Mouse (Mus musculus): ENCODE measurements around the gene Prkce. TPM values are rescaled to one million over a fixed set of nuclear protein-coding genes. Genes with fewer than 3 reads are reported as not detected.

Gene Prkce
- polyA plus RNA-seq, 1 experiment from 2014 or later: 6.2 TPM

GRCm38 (mm10) chr17:86279751-86280150 lies 112.2 kb downstream of the Prkce start:
- WGBS: 58% methylated on average over 10 of the region's 10 CpGs
- H3K4me1 ChIP-seq: peaks cover 63% of the 10 kb centered on the region
- ATAC-seq (ENCODE audit: extremely low read depth, insufficient number of reproducible peaks, low FRiP score, low TSS enrichment): no peak

GRCm38 (mm10) chr17:86283741-86284140 lies 116.2 kb downstream of the Prkce start:
- H3K4me1 ChIP-seq: peaks cover 74% of the 10 kb centered on the region
- no peak overlapping the region for H3K4me2 ChIP-seq
- no peaks in the 10 kb centered on the region for H3K36me3 ChIP-seq
- 0 out of 2 replicates have a peak overlapping the region, but pooled peaks have one; percentile 24 for H3K27ac ChIP-seq (replicated peaks)
- no peak overlapping the region for H3K9ac ChIP-seq
- ATAC-seq (ENCODE audit: extremely low read depth, insufficient number of reproducible peaks, low FRiP score, low TSS enrichment): no peak
- no peaks in the 10 kb centered on the region for H3K9me3 ChIP-seq
- 31% methylated on average over 5 of the region's 5 CpGs for WGBS
- no peaks in the 10 kb centered on the region for H3K27me3 ChIP-seq (replicated peaks)
- H3K4me3 ChIP-seq: no peak overlapping the region

More at GRCm38 (mm10) chr17:86279751-86280150, 112.2 kb downstream of the Prkce start:
- Histone ChIP-seq H3K27me3 (replicated peaks) (no peaks in the 10 kb centered on the region), H3K36me3 (no peaks in the 10 kb centered on the region), H3K9ac (no peak overlapping the region), H3K9me3 (no peaks in the 10 kb centered on the region), H3K27ac (replicated peaks) (no peak overlapping the region), H3K4me2 (no peak overlapping the region), H3K4me3 (no peak overlapping the region)

- Histone ChIP-seq H3K9me3 (no peaks in the 10 kb centered on the region), H3K36me3 (no peaks in the 10 kb centered on the region), H3K27ac (replicated peaks) (no peak overlapping the region), H3K9ac (no peak overlapping the region), H3K27me3 (replicated peaks) (no peaks in the 10 kb centered on the region), H3K4me1 (peaks cover 61% of the 10 kb centered on the region), H3K4me2 (no peak overlapping the region), H3K4me3 (no peak overlapping the region)
- no peak for ATAC-seq (ENCODE audit: extremely low read depth, insufficient number of reproducible peaks, low FRiP score, low TSS enrichment)
- 72% methylated on average over 5 of the region's 5 CpGs for WGBS
These were observed 117.5 kb downstream of the Prkce start for GRCm38 (mm10) chr17:86285058-86285457.

GRCm38 (mm10) chr17:86286747-86287271 lies 119.2 kb downstream of the Prkce start:
- Histone ChIP-seq H3K4me1 (peaks cover 54% of the 10 kb centered on the region), H3K9me3 (no peaks in the 10 kb centered on the region), H3K9ac (no peak overlapping the region), H3K36me3 (no peaks in the 10 kb centered on the region), H3K27me3 (replicated peaks) (no peaks in the 10 kb centered on the region), H3K4me3 (no peak overlapping the region), H3K4me2 (no peak overlapping the region), H3K27ac (replicated peaks) (no peak overlapping the region)
- no peak for ATAC-seq (ENCODE audit: extremely low read depth, insufficient number of reproducible peaks, low FRiP score, low TSS enrichment)
- 60% methylated on average over 7 of the region's 7 CpGs for whole genome bisulfite sequencing

GRCm38 (mm10) chr17:86292711-86293110 lies 125.1 kb downstream of the Prkce start:
- no peak overlapping the region for H3K9ac ChIP-seq
- H3K4me1 ChIP-seq: peaks cover 34% of the 10 kb centered on the region
- H3K4me2 ChIP-seq: peak overlapping the region; percentile 54
- ATAC-seq (ENCODE audit: extremely low read depth, insufficient number of reproducible peaks, low FRiP score, low TSS enrichment): no peak
- 0 out of 2 replicates have a peak overlapping the region, but pooled peaks have one; percentile 7 for H3K27ac ChIP-seq (replicated peaks)
- no peaks in the 10 kb centered on the region for H3K9me3 ChIP-seq
- H3K4me3 ChIP-seq: no peak overlapping the region
- no peaks in the 10 kb centered on the region for H3K27me3 ChIP-seq (replicated peaks)
- 78% methylated on average over 6 of the region's 6 CpGs for WGBS
- H3K36me3 ChIP-seq: no peaks in the 10 kb centered on the region

- Histone ChIP-seq H3K27ac (replicated peaks) (0 out of 2 replicates have a peak overlapping the region, but pooled peaks have one; percentile 7), H3K27me3 (replicated peaks) (no peaks in the 10 kb centered on the region), H3K36me3 (no peaks in the 10 kb centered on the region), H3K9ac (no peak overlapping the region), H3K4me2 (peak overlapping the region; percentile 54), H3K4me3 (peak overlapping the region; percentile 29), H3K4me1 (peaks cover 34% of the 10 kb centered on the region), H3K9me3 (no peaks in the 10 kb centered on the region)
- 30% methylated on average over 10 of the region's 10 CpGs for WGBS
- ATAC-seq (ENCODE audit: extremely low read depth, insufficient number of reproducible peaks, low FRiP score, low TSS enrichment): no peak
These were observed 125.7 kb downstream of the Prkce start for GRCm38 (mm10) chr17:86293247-86293744.

GRCm38 (mm10) chr17:86299576-86299975 lies 132.0 kb downstream of the Prkce start:
- no peaks in the 10 kb centered on the region for H3K27me3 ChIP-seq (replicated peaks)
- no peak for ATAC-seq (ENCODE audit: extremely low read depth, insufficient number of reproducible peaks, low FRiP score, low TSS enrichment)
- 69% methylated on average over 3 of the region's 3 CpGs for WGBS
- H3K9ac ChIP-seq: no peak overlapping the region
- no peak overlapping the region for H3K27ac ChIP-seq (replicated peaks)
- no peak overlapping the region for H3K4me2 ChIP-seq
- H3K4me3 ChIP-seq: no peak overlapping the region
- no peaks in the 10 kb centered on the region for H3K9me3 ChIP-seq
- H3K36me3 ChIP-seq: no peaks in the 10 kb centered on the region
- H3K4me1 ChIP-seq: peaks cover 50% of the 10 kb centered on the region

GRCm38 (mm10) chr17:86300774-86301595 lies 133.4 kb downstream of the Prkce start:
- Histone ChIP-seq H3K4me1 (peaks cover 63% of the 10 kb centered on the region), H3K36me3 (no peaks in the 10 kb centered on the region), H3K4me2 (peak overlapping the region; percentile 54), H3K9ac (peak overlapping the region; percentile 54), H3K4me3 (peak overlapping the region; percentile 13), H3K27me3 (replicated peaks) (no peaks in the 10 kb centered on the region), H3K27ac (replicated peaks) (peak overlapping the region; percentile 95), H3K9me3 (no peaks in the 10 kb centered on the region)
- WGBS: 40% methylated on average over 22 of the region's 22 CpGs
- ATAC-seq (ENCODE audit: extremely low read depth, insufficient number of reproducible peaks, low FRiP score, low TSS enrichment): no peak

- no peak; the same call in 1 of the 2 replicates for ATAC-seq (ENCODE audit: extremely low read depth, insufficient number of reproducible peaks, low FRiP score, low TSS enrichment)
- H3K9me3 ChIP-seq: no peaks in the 10 kb centered on the region
- H3K4me1 ChIP-seq: peaks cover 74% of the 10 kb centered on the region
- 54% methylated on average over 11 of the region's 11 CpGs for WGBS
- H3K36me3 ChIP-seq: no peaks in the 10 kb centered on the region
- no peaks in the 10 kb centered on the region for H3K27me3 ChIP-seq (replicated peaks)
- peak overlapping the region; percentile 63 for H3K9ac ChIP-seq
- peak overlapping the region; percentile 43 for H3K4me2 ChIP-seq
- no peak overlapping the region for H3K4me3 ChIP-seq
- H3K27ac ChIP-seq (replicated peaks): peak overlapping the region; percentile 95
These were observed 134.7 kb downstream of the Prkce start for GRCm38 (mm10) chr17:86302266-86302665.

- Histone ChIP-seq H3K27ac (replicated peaks) (peak overlapping the region; percentile 95), H3K4me1 (peaks cover 74% of the 10 kb centered on the region), H3K36me3 (no peaks in the 10 kb centered on the region), H3K9me3 (no peaks in the 10 kb centered on the region), H3K4me2 (peak overlapping the region; percentile 43), H3K4me3 (no peak overlapping the region), H3K9ac (no peak overlapping the region), H3K27me3 (replicated peaks) (no peaks in the 10 kb centered on the region)
- 16% methylated on average over 14 of the region's 14 CpGs for WGBS
- ATAC-seq (ENCODE audit: extremely low read depth, insufficient number of reproducible peaks, low FRiP score, low TSS enrichment): peak; percentile 47
These were observed 135.3 kb downstream of the Prkce start for GRCm38 (mm10) chr17:86302861-86303331.

GRCm38 (mm10) chr17:86303401-86304243 lies 136.0 kb downstream of the Prkce start:
- Histone ChIP-seq H3K4me3 (no peak overlapping the region), H3K4me1 (peaks cover 74% of the 10 kb centered on the region), H3K27me3 (replicated peaks) (no peaks in the 10 kb centered on the region), H3K9me3 (no peaks in the 10 kb centered on the region), H3K36me3 (no peaks in the 10 kb centered on the region), H3K27ac (replicated peaks) (peak overlapping the region; percentile 95), H3K9ac (peak overlapping the region; percentile 52; the same call in 1 of the 2 replicates), H3K4me2 (peak overlapping the region; percentile 43)
- 17% methylated on average over 19 of the region's 19 CpGs for WGBS
- ATAC-seq (ENCODE audit: extremely low read depth, insufficient number of reproducible peaks, low FRiP score, low TSS enrichment): peak; percentile 39; the same call in 1 of the 2 replicates

Measured in heart, embryonic 13.5 days (tissue).